13 mouse cellular contexts compared by ENCODE assay signal in the genomic region with DNA sequence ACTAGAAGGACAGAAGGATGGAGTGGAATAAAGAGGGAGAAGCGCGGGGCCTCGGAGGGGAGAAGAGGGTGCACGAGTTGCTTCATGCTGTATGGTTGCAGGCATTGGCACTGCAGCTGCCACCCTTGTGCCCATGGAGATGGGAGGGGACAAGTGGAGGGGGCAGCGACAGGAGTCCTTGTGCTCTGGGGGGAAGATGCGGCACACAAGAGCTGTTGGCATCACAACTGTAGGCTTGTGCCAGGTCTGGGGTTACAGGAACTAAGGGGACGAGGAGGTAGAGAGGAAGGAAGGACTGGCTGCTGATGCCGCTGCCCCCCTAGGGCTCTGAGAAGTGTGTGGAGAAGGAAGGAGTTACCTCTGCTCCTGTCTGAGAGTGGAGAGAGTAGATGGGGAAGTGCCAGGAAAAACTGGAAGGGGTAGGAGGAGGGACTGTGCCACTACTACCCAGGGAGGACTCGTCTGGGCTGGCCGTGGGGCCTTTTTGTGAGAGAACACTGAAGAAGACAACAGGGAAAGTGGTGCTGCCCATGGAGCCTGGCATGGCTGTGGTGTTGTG. TPM values are rescaled to one million over a fixed set of nuclear protein-coding genes. Genes with fewer than 3 reads are reported as not detected.
A peak's percentile ranks its signal among the peaks of the same experiment; 100 is the strongest.
DNase-seq lines count a peak whose midpoint lies in the region; ATAC-seq lines count a peak whose summit lies in the region.
"Had no signal": no experiment of that assay in that cellular context is flagged by ENCODE, and none has a peak within 500 bp of the region (broad histone marks: within the 10 kb centered on the region; RNA-seq: fewer than 3 reads in every experiment).

No protein-coding gene starts in this region.

- H3K9me3 ChIP-seq in forebrain, embryonic 13.5 days (replicated peaks), result no peaks in the 10 kb centered on the region
- no peaks in the 10 kb centered on the region for H3K9me3 ChIP-seq in forebrain, embryonic 11.5 days (ENCODE audit: control insufficient read depth, low read length)
- H3K9me3 ChIP-seq: embryonic facial prominence, embryonic 12.5 days; limb, embryonic 13.5 days had no signal

- H3K9ac ChIP-seq in forebrain, embryonic 13.5 days, result peak overlapping the region; percentile 58
- no peak overlapping the region for H3K9ac ChIP-seq in forebrain, embryonic 11.5 days (ENCODE audit: low read length)
- H3K9ac ChIP-seq: embryonic facial prominence, embryonic 12.5 days; limb, embryonic 13.5 days had no signal

- ATAC-seq in forebrain, embryonic 13.5 days, result peak; percentile 54
- no peak for ATAC-seq in forebrain, embryonic 11.5 days (replicated peaks; ENCODE audit: low FRiP score)

- DNase-seq in forebrain, embryonic 11.5 days (ENCODE audit: low spot score), result no peak
- peak; percentile 28 for DNase-seq in 416B (ENCODE audit: low read depth)
- peak; percentile 88 to 89 for DNase-seq in cerebellum, postnatal 14 days
- peak; percentile 90 for DNase-seq in left cerebral cortex, postnatal 4 days
- no peak for DNase-seq in kidney, adult 18-20 months
- DNase-seq in spleen, postnatal 10 days (ENCODE audit: low spot score in 2 of 2), result no peak
- no peak for DNase-seq in gastrocnemius, adult 18-20 months (ENCODE audit: low spot score)
- DNase-seq: kidney, postnatal 4 days had no signal

- H3K4me2 ChIP-seq in forebrain, embryonic 13.5 days, result peak overlapping the region; percentile 61
- H3K4me2 ChIP-seq in forebrain, embryonic 11.5 days (ENCODE audit: low read depth, low read length, severe bottlenecking), result no peak overlapping the region
- H3K4me2 ChIP-seq: embryonic facial prominence, embryonic 12.5 days; limb, embryonic 13.5 days had no signal

- H3K4me3 ChIP-seq in forebrain, embryonic 13.5 days, result peak overlapping the region; percentile 35
- no peak overlapping the region for H3K4me3 ChIP-seq in forebrain, embryonic 11.5 days (ENCODE audit: low read depth, low read length)
- H3K4me3 ChIP-seq: embryonic facial prominence, embryonic 12.5 days; limb, embryonic 13.5 days had no signal

- no peaks in the 10 kb centered on the region for H3K27me3 ChIP-seq in forebrain, embryonic 13.5 days
- no peaks in the 10 kb centered on the region for H3K27me3 ChIP-seq in forebrain, embryonic 11.5 days (ENCODE audit: control insufficient read depth, insufficient read depth, low read length)
- H3K27me3 ChIP-seq: embryonic facial prominence, embryonic 12.5 days; limb, embryonic 13.5 days had no signal

- peaks cover 70% of the 10 kb centered on the region for H3K4me1 ChIP-seq in forebrain, embryonic 13.5 days
- no peaks in the 10 kb centered on the region; the same call in 1 of the 2 replicates for H3K4me1 ChIP-seq in forebrain, embryonic 11.5 days (replicated peaks; ENCODE audit: control insufficient read depth, insufficient read depth, low read length)
- H3K4me1 ChIP-seq: embryonic facial prominence, embryonic 12.5 days had no signal

- peaks cover 9% of the 10 kb centered on the region for H3K36me3 ChIP-seq in forebrain, embryonic 13.5 days (ENCODE audit: poor library complexity, severe bottlenecking)
- no peaks in the 10 kb centered on the region for H3K36me3 ChIP-seq in forebrain, embryonic 11.5 days (ENCODE audit: control insufficient read depth, insufficient read depth, low read length)
- H3K36me3 ChIP-seq: embryonic facial prominence, embryonic 12.5 days; limb, embryonic 13.5 days had no signal

- WGBS in forebrain, embryonic 13.5 days, result 49% methylated on average over 10 of the region's 10 CpGs
- WGBS in forebrain, embryonic 11.5 days, result 89% methylated on average over 10 of the region's 10 CpGs

- peak overlapping the region; percentile 98 for H3K27ac ChIP-seq in forebrain, embryonic 13.5 days
- H3K27ac ChIP-seq in forebrain, embryonic 11.5 days (ENCODE audit: low read depth, low read length), result no peak overlapping the region
- H3K27ac ChIP-seq: embryonic facial prominence, embryonic 12.5 days; gastrocnemius, adult 2 months; limb, embryonic 13.5 days had no signal

- intact Hi-C loops in left cerebral cortex, postnatal 4 days (cut with DNase I), result no loop called here

RNA-seq across cellular contexts. Expression of gene Zfhx2, which starts 37.9 kb away (rescaled TPM):
- polyA plus RNA-seq in forebrain, embryonic 13.5 days (2015; fragmentation: Nextera tagmentation; extraction: Ambion mirVana), result 26.7 and 28.0 TPM in 2 replicates
- polyA plus RNA-seq in forebrain, embryonic 11.5 days (2014; fragmentation: Nextera tagmentation; extraction: Ambion mirVana), result 15.9 TPM in 2 replicates
- total RNA-seq in left cerebral cortex, postnatal 4 days (2021), result 10 to 100 TPM; 28.2 to 29.4 TPM
- total RNA-seq in gastrocnemius, adult 18-20 months (2021), result 1 to 10 TPM; 4.9 to 5.6 TPM

RNA-seq across cellular contexts. Expression of gene Ngdn, which starts 39.0 kb away (rescaled TPM):
- polyA plus RNA-seq in forebrain, embryonic 13.5 days (2015; fragmentation: Nextera tagmentation; extraction: Ambion mirVana), result 81.2 and 86.4 TPM in 2 replicates
- 94.1 and 95.8 TPM in 2 replicates for polyA plus RNA-seq in forebrain, embryonic 11.5 days (2014; fragmentation: Nextera tagmentation; extraction: Ambion mirVana)
- total RNA-seq in left cerebral cortex, postnatal 4 days (2021), result 10 to 100 TPM; 26.3 to 29.0 TPM
- total RNA-seq in gastrocnemius, adult 18-20 months (2021), result 10 to 100 TPM; 18.4 to 19.0 TPM

RNA-seq across cellular contexts. Expression of gene Thtpa, which starts 40.3 kb away (rescaled TPM):
- polyA plus RNA-seq in forebrain, embryonic 13.5 days (2015; fragmentation: Nextera tagmentation; extraction: Ambion mirVana), result 39.0 and 42.0 TPM in 2 replicates
- polyA plus RNA-seq in forebrain, embryonic 11.5 days (2014; fragmentation: Nextera tagmentation; extraction: Ambion mirVana), result 28.6 and 31.1 TPM in 2 replicates
- 10 to 100 TPM; 34.7 to 35.7 TPM for total RNA-seq in left cerebral cortex, postnatal 4 days (2021)
- 10 to 100 TPM; 12.1 to 14.8 TPM for total RNA-seq in gastrocnemius, adult 18-20 months (2021)

RNA-seq across cellular contexts. Expression of gene Ap1g2, which starts 52.1 kb away (rescaled TPM):
- polyA plus RNA-seq in forebrain, embryonic 13.5 days (2015; fragmentation: Nextera tagmentation; extraction: Ambion mirVana), result 9.7 and 9.8 TPM in 2 replicates
- 13.9 and 14.8 TPM in 2 replicates for polyA plus RNA-seq in forebrain, embryonic 11.5 days (2014; fragmentation: Nextera tagmentation; extraction: Ambion mirVana)
- total RNA-seq in left cerebral cortex, postnatal 4 days (2021), result 10 to 100 TPM; 25.8 to 31.4 TPM
- 1 to 10 TPM; 4.2 to 4.9 TPM for total RNA-seq in gastrocnemius, adult 18-20 months (2021)

RNA-seq across cellular contexts. Expression of gene Myh7, which starts 59.8 kb away (rescaled TPM):
- polyA plus RNA-seq in forebrain, embryonic 13.5 days (2015; fragmentation: Nextera tagmentation; extraction: Ambion mirVana), result 2.5 and 7.0 TPM in 2 replicates
- polyA plus RNA-seq in forebrain, embryonic 11.5 days (2014; fragmentation: Nextera tagmentation; extraction: Ambion mirVana), result 0.11 and 0.52 TPM in 2 replicates
- total RNA-seq in left cerebral cortex, postnatal 4 days (2021), result 1 to 10 TPM; 3.9 to 5.5 TPM
- 100 to 1,000 TPM; 739 to 933 TPM for total RNA-seq in gastrocnemius, adult 18-20 months (2021)
- total RNA-seq: neutrophil, adult 5-6 weeks had no signal

Comparison
In these comparisons a context has a peak if more than half of its experiments do, and no peak if none do; other contexts are left out.
1. DNase-seq: peak in 416B (single experiment), cerebellum, postnatal 14 days (2 of 2) and left cerebral cortex, postnatal 4 days (single experiment); none in forebrain, embryonic 11.5 days (single experiment), kidney, adult 18-20 months (single experiment), spleen, postnatal 10 days (0 of 2) and gastrocnemius, adult 18-20 months (single experiment).
2. RNA of gene Zfhx2, which starts 37.9 kb away (total RNA-seq): 28.2 to 29.4 TPM in left cerebral cortex, postnatal 4 days; 4.9 to 5.6 TPM in gastrocnemius, adult 18-20 months; every median in the first group is over 4 times any median in the second.